Mouse (Mus musculus) E14TG2a.4 (cell line): ENCODE measurements around the gene Wdr73.

Experiments used
- CTCF ChIP-seq: conservative IDR thresholded peaks from 2 replicates; pipeline ENCODE4 v1.5.1; 2014; ENCODE audit warnings: low read length
- NANOG ChIP-seq: IDR thresholded peaks from 2 replicates; pipeline ENCODE4 v1.6.1; 2014; ENCODE audit warnings: borderline replicate concordance, low read length, mixed read lengths
- POU5F1 ChIP-seq: IDR thresholded peaks from 2 replicates; pipeline ENCODE4 v1.6.1; 2014; ENCODE audit warnings: low read length, borderline replicate concordance

- no peak for TF ChIP-seq CTCF
- TF ChIP-seq NANOG: no peak
- no peak for TF ChIP-seq POU5F1
Measured at GRCm38 (mm10) chr7:80904921-80905515, 3.9 kb upstream of the Wdr73 start, which contains the start of gene Nmb.
